In the genomic region with DNA sequence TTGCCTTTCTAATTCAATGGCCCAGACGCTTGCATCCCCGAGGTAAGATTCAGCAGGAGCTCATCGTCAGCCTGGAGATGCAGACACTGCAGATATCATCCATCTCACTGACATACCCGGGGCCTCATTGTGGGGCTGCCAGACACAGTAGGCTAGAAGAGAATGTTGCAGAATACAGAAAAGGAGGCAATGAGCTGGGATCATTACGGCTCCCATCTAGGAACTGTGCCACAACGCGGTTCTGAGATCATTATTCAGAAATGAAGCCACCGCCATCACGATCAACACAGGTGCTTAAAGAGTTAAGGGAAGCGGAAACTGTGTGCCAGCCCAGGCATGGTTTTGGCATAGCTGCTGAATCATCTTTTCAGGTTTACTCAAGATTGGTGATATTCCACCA, we compare ENCODE assay signal across 10 mouse cellular contexts.
DNase-seq lines count a peak whose midpoint lies in the region; ATAC-seq and TF ChIP-seq lines count a peak whose summit lies in the region.
"Had no signal": no experiment of that assay in that cellular context is flagged by ENCODE, and none has a peak within 500 bp of the region (broad histone marks: within the 10 kb centered on the region; RNA-seq: fewer than 3 reads in every experiment).

No protein-coding gene starts in this region.

- 29% methylated on average over 10 of the region's 10 CpGs for WGBS in hindbrain, embryonic 16.5 days
- WGBS in lung, adult 2 months, result 62% methylated on average over 10 of the region's 10 CpGs

- peak overlapping the region; percentile 9 for H3K9ac ChIP-seq in hindbrain, embryonic 16.5 days (ENCODE audit: low read depth, low read length)

- peaks cover 6% of the 10 kb centered on the region; the same call in 1 of the 2 replicates for H3K4me1 ChIP-seq in hindbrain, embryonic 16.5 days (ENCODE audit: control insufficient read depth, insufficient read depth, low read depth, low read length)
- no peaks in the 10 kb centered on the region for H3K4me1 ChIP-seq in lung, adult 2 months (ENCODE audit: control insufficient read depth, insufficient read depth, low read length)

- peak overlapping the region; percentile 47 for H3K4me2 ChIP-seq in hindbrain, embryonic 16.5 days (ENCODE audit: low read length)

- intact Hi-C loops in left cerebral cortex, postnatal 4 days (cut with DNase I), result no loop called here
- intact Hi-C loops in heart, postnatal 25 days (cut with DNase I), result no loop called here

- H3K4me3 ChIP-seq in hindbrain, embryonic 16.5 days (ENCODE audit: low read length), result peak overlapping the region; percentile 10; the same call in 1 of the 2 replicates
- no peak overlapping the region for H3K4me3 ChIP-seq in lung, adult 2 months (replicated peaks; ENCODE audit: extremely low read depth, low read depth, low read length)

- no peaks in the 10 kb centered on the region for H3K36me3 ChIP-seq in hindbrain, embryonic 16.5 days (ENCODE audit: control insufficient read depth, insufficient read depth, low read length)

- no peak for TF ChIP-seq POLR2A in lung, adult 2 months (IDR thresholded peaks at IDR 0.05; ENCODE audit: borderline replicate concordance, extremely low read depth, low read depth, low read length)

- H3K9me3 ChIP-seq in hindbrain, embryonic 16.5 days (ENCODE audit: control insufficient read depth, low read length), result no peaks in the 10 kb centered on the region

- DNase-seq in Muller cell, postnatal 12 days (ENCODE audit: inconsistent ontology term), result peak; percentile 57
- peak; percentile 37 for DNase-seq in cerebellum, adult 9-10 months
- DNase-seq in left cerebral cortex, postnatal 4 days, result peak; percentile 47
- DNase-seq in heart, adult 8-10 months (ENCODE audit: low spot score), result no peak
- DNase-seq in T-cell, adult 2 months (ENCODE audit: low spot score), result no peak
- DNase-seq in lung, adult 2 months, result no peak
- DNase-seq in heart, postnatal 25 days (ENCODE audit: low spot score), result no peak
- DNase-seq: gastrocnemius, postnatal 36 days had no signal

- H3K27me3 ChIP-seq in hindbrain, embryonic 16.5 days (replicated peaks; ENCODE audit: control insufficient read depth, insufficient read depth, low read length), result no peaks in the 10 kb centered on the region

- no peak for TF ChIP-seq CTCF in lung, adult 2 months (IDR thresholded peaks at IDR 0.05; ENCODE audit: insufficient read depth, low read length)

- peak; percentile 98 for ATAC-seq in hindbrain, embryonic 16.5 days

- peak overlapping the region; percentile 61 for H3K27ac ChIP-seq in hindbrain, embryonic 16.5 days (ENCODE audit: low read depth, low read length)
- H3K27ac ChIP-seq: kidney, postnatal 0 days had no signal

Comparison
In these comparisons a context has a peak if more than half of its experiments do, and no peak if none do; other contexts are left out.
1. DNase-seq: peak in Muller cell, postnatal 12 days (single experiment), cerebellum, adult 9-10 months (single experiment) and left cerebral cortex, postnatal 4 days (single experiment); none in heart, adult 8-10 months (single experiment), T-cell, adult 2 months (single experiment), lung, adult 2 months (single experiment) and heart, postnatal 25 days (single experiment).